Mouse (Mus musculus): ENCODE results near the gene Lrsam1.

GRCm38 (mm10) chr2:32908796-32909195 is 52.6 kb downstream of the Lrsam1 start:
- TF ChIP-seq GATA1 (IDR thresholded peaks at IDR 0.05; ENCODE audit: borderline replicate concordance, low read length): no peak
- TF ChIP-seq FLI1 (IDR thresholded peaks at IDR 0.05; ENCODE audit: low read length): no peak
